Mouse (Mus musculus) lung, adult 2 months (tissue): ENCODE results near the gene Tmem60.

Experiments used
- CTCF ChIP-seq: fragments of 200-500 bp; IDR thresholded peaks from 2 replicates; pipeline ENCODE4 v1.5.1; 2011; ENCODE audit warnings: mild to moderate bottlenecking, low read length, control low read depth; ENCODE audit not compliant: insufficient read depth
- POLR2A ChIP-seq: fragments of 200-500 bp; IDR thresholded peaks from 2 replicates; pipeline ENCODE4 v1.6.1; 2011; ENCODE audit warnings: low read depth, mild to moderate bottlenecking, control low read depth, low read length, borderline replicate concordance; ENCODE audit errors: extremely low read depth

GRCm38 (mm10) chr5:20911741-20912140, 29.8 kb downstream of the Tmem60 start:
- TF ChIP-seq CTCF (no peak), POLR2A (no peak)
